Mouse (Mus musculus): ENCODE results near the gene Ipo4. TPM values are rescaled to one million over a fixed set of nuclear protein-coding genes. Genes with fewer than 3 reads are reported as not detected.

The Ipo4 gene
- total and polyA plus RNA-seq, 3 experiments, result 18.1 to 75.8 (median 24.1) TPM

- Histone ChIP-seq H3K9me3 (replicated peaks) (no peaks in the 10 kb centered on the region), H3K4me3 (ENCODE audit: low read depth, low read length) (no peak overlapping the region; the same call in 1 of the 2 replicates), H3K36me3 (replicated peaks) (peaks cover 75% of the 10 kb centered on the region), H3K27me3 (ENCODE audit: insufficient read depth, low read length) (no peaks in the 10 kb centered on the region), H3K4me1 (ENCODE audit: insufficient read depth, low read depth, low read length) (peaks cover 61% of the 10 kb centered on the region)
- TF ChIP-seq POLR2AphosphoS5 (IDR thresholded peaks at IDR 0.05; ENCODE audit: insufficient replicate concordance, low read depth, low read length) (no peak), TAL1 (conservative IDR thresholded peaks at IDR 0.05; ENCODE audit: low read depth, low read length) (no peak), GATA2 (IDR thresholded peaks at IDR 0.05; ENCODE audit: borderline replicate concordance, low read depth, low read length) (no peak), GATA1 (IDR thresholded peaks at IDR 0.05; ENCODE audit: borderline replicate concordance, low read length) (no peak), CTCF (IDR thresholded peaks at IDR 0.05; ENCODE audit: low read depth, low read length) (no peak)
- DNase-seq (ENCODE audit: low spot score), result no peak
- no peak for ATAC-seq (ENCODE audit: extremely low read depth, insufficient number of reproducible peaks, low FRiP score, poor library complexity, severe bottlenecking)
Measured at GRCm38 (mm10) chr14:55640816-55641215, 5.1 kb upstream of the Ipo4 start.

- ATAC-seq (ENCODE audit: extremely low read depth, insufficient number of reproducible peaks, low FRiP score, poor library complexity, severe bottlenecking) (no peak), DNase-seq (ENCODE audit: low spot score) (no peak)
- Histone ChIP-seq H3K9me3 (replicated peaks) (no peaks in the 10 kb centered on the region), H3K4me3 (ENCODE audit: low read depth, low read length) (no peak within 1 kb of the TSS), H3K27me3 (ENCODE audit: insufficient read depth, low read length) (no peaks in the 10 kb centered on the region), H3K4me1 (ENCODE audit: insufficient read depth, low read depth, low read length) (peaks cover 72% of the 10 kb centered on the region), H3K36me3 (replicated peaks) (peaks cover 86% of the 10 kb centered on the region)
- TF ChIP-seq GATA1 (IDR thresholded peaks at IDR 0.05; ENCODE audit: borderline replicate concordance, low read length), result no peak
- no peak for TF ChIP-seq GATA2 (IDR thresholded peaks at IDR 0.05; ENCODE audit: borderline replicate concordance, low read depth, low read length)
- TF ChIP-seq TAL1 (conservative IDR thresholded peaks at IDR 0.05; ENCODE audit: low read depth, low read length), result no peak
- TF ChIP-seq CTCF (IDR thresholded peaks at IDR 0.05; ENCODE audit: low read depth, low read length), result no peak
- TF ChIP-seq POLR2AphosphoS5 (IDR thresholded peaks at IDR 0.05; ENCODE audit: insufficient replicate concordance, low read depth, low read length), result no peak
Measured at GRCm38 (mm10) chr14:55637795-55638194, 2.0 kb upstream of the Ipo4 start, which contains the start of gene Gm49378. Gm49378 (minus strand) TSS chr14:55637895.

DNA sequence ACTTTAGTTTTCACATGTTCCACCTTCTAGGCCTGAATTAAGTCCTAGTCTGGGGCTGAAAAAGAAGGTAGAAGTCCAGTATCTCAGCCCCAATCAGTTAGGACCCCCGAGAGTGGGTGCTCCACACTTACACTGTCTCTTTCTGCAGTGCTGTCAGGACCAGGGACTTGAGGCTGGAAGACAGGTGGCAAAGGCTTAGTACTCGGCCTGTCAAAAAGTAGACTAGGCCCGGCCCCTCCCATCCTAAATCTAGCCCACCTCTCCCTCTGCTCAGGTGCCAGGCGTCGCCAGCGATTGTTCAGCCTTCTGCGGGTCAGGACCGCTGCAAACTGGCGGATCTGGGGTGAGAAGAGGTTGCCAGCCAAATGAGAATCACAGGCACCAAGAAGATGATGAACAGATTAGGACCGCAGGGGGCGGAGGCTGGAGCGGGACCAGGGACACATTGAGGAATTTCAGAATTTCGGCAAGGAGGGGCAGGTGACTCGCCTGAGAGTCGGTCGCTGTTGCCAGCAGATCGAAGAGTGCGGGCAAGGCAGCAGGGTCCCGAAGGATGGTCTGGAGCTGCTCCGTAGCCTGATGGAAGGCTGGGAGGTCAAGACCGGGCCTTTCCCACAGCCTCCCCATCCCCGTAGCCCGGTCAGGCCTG is 759 bp downstream of the Ipo4 start:
- Histone ChIP-seq H3K9me3 (replicated peaks) (no peaks in the 10 kb centered on the region), H3K4me3 (ENCODE audit: low read depth, low read length) (peak overlapping the region; percentile 81), H3K4me1 (ENCODE audit: insufficient read depth, low read depth, low read length) (peaks cover 60% of the 10 kb centered on the region), H3K36me3 (replicated peaks) (peaks cover 93% of the 10 kb centered on the region), H3K27me3 (ENCODE audit: insufficient read depth, low read length) (no peaks in the 10 kb centered on the region)
- DNase-seq (ENCODE audit: low spot score) (peak; percentile 18), ATAC-seq (ENCODE audit: extremely low read depth, insufficient number of reproducible peaks, low FRiP score, poor library complexity, severe bottlenecking) (no peak)
- TF ChIP-seq GATA2 (IDR thresholded peaks at IDR 0.05; ENCODE audit: borderline replicate concordance, low read depth, low read length) (no peak), TAL1 (conservative IDR thresholded peaks at IDR 0.05; ENCODE audit: low read depth, low read length) (no peak), POLR2AphosphoS5 (IDR thresholded peaks at IDR 0.05; ENCODE audit: insufficient replicate concordance, low read depth, low read length) (no peak), CTCF (IDR thresholded peaks at IDR 0.05; ENCODE audit: low read depth, low read length) (no peak), GATA1 (IDR thresholded peaks at IDR 0.05; ENCODE audit: borderline replicate concordance, low read length) (no peak)

- H3K27me3 ChIP-seq (ENCODE audit: insufficient read depth, low read length), result no peaks in the 10 kb centered on the region
- DNase-seq (ENCODE audit: low spot score), result no peak
- TF ChIP-seq GATA1 (IDR thresholded peaks at IDR 0.05; ENCODE audit: borderline replicate concordance, low read length) (no peak), CTCF (IDR thresholded peaks at IDR 0.05; ENCODE audit: low read depth, low read length) (peak; percentile 96)
- ATAC-seq (ENCODE audit: extremely low read depth, insufficient number of reproducible peaks, low FRiP score, poor library complexity, severe bottlenecking), result no peak; the same call in 1 of the 2 replicates
- no peaks in the 10 kb centered on the region for H3K9me3 ChIP-seq (replicated peaks)
- peaks cover 68% of the 10 kb centered on the region for H3K4me1 ChIP-seq (ENCODE audit: insufficient read depth, low read depth, low read length)
- no peak overlapping the region for H3K4me3 ChIP-seq (ENCODE audit: low read depth, low read length)
- peaks cover 100% of the 10 kb centered on the region for H3K36me3 ChIP-seq (replicated peaks)
Measured at GRCm38 (mm10) chr14:55629312-55629711, 6.4 kb downstream of the Ipo4 start.

GRCm38 (mm10) chr14:55628077-55628827 is 7.5 kb downstream of the Ipo4 start:
- Histone ChIP-seq H3K4me3 (ENCODE audit: low read depth, low read length) (peak overlapping the region; percentile 44; the same call in 1 of the 2 replicates), H3K4me1 (ENCODE audit: insufficient read depth, low read depth, low read length) (peaks cover 68% of the 10 kb centered on the region), H3K27me3 (ENCODE audit: insufficient read depth, low read length) (no peaks in the 10 kb centered on the region), H3K9me3 (replicated peaks) (no peaks in the 10 kb centered on the region), H3K36me3 (replicated peaks) (peaks cover 100% of the 10 kb centered on the region)
- peak; percentile 35 for DNase-seq (ENCODE audit: low spot score)
- TF ChIP-seq TAL1 (conservative IDR thresholded peaks at IDR 0.05; ENCODE audit: low read depth, low read length) (peak; percentile 48), POLR2AphosphoS5 (IDR thresholded peaks at IDR 0.05; ENCODE audit: insufficient replicate concordance, low read depth, low read length) (no peak)
- peak; percentile 47; the same call in 1 of the 2 replicates for ATAC-seq (ENCODE audit: extremely low read depth, insufficient number of reproducible peaks, low FRiP score, poor library complexity, severe bottlenecking)

DNA sequence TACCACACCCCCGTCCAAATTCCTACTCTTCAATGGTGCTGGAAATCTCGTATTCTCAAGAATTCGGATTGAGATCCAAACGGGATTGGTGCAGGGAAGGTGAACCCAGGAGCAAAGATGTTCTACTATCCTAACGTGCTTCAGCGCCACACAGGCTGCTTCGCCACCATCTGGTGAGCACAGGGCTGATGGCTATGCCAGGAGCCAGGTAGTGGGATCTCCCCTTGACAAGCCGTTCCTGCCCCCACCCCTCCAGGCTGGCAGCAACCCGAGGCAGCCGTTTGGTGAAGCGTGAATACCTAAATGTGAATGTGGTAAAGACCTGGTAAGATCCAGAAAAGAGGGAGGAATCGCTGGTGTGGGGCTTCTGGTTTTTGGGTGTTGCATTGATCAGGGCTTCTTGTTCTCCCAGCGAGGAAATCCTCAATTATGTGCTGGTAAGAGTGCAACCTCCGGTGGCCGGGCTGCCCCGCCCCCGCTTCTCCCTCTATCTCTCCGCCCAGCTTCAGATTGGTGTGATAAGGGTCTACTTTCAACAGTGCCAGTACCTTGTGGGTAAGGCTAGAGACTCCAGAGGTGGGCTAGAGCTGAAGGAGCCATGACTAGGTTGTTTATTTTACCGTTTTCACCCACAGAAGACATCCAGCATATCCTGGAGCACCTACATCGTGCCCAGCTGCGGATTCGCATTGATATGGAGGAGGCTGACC is 17.1 kb downstream of the Ipo4 start:
- H3K9me3 ChIP-seq (replicated peaks), result no peaks in the 10 kb centered on the region
- peak; percentile 71 for DNase-seq (ENCODE audit: low spot score)
- no peaks in the 10 kb centered on the region for H3K27me3 ChIP-seq (ENCODE audit: insufficient read depth, low read length)
- peak overlapping the region; percentile 78 for H3K4me3 ChIP-seq (ENCODE audit: low read depth, low read length)
- H3K4me1 ChIP-seq (ENCODE audit: insufficient read depth, low read depth, low read length), result peaks cover 84% of the 10 kb centered on the region
- H3K36me3 ChIP-seq (replicated peaks), result peaks cover 47% of the 10 kb centered on the region
- peak; percentile 67 for TF ChIP-seq TAL1 (conservative IDR thresholded peaks at IDR 0.05; ENCODE audit: low read depth, low read length)
- no peak for TF ChIP-seq GATA1 (IDR thresholded peaks at IDR 0.05; ENCODE audit: borderline replicate concordance, low read length)
- peak; percentile 61; the same call in 1 of the 2 replicates for TF ChIP-seq GATA2 (IDR thresholded peaks at IDR 0.05; ENCODE audit: borderline replicate concordance, low read depth, low read length)
- no peak for TF ChIP-seq POLR2AphosphoS5 (IDR thresholded peaks at IDR 0.05; ENCODE audit: insufficient replicate concordance, low read depth, low read length)
- ATAC-seq (ENCODE audit: extremely low read depth, insufficient number of reproducible peaks, low FRiP score, poor library complexity, severe bottlenecking), result peak; percentile 51

Measured in G1E (cell line).